Mouse (Mus musculus): Measurements from ENCODE around the gene Neurog3. TPM values are rescaled to one million over a fixed set of nuclear protein-coding genes. Genes with fewer than 3 reads are reported as not detected.

The Neurog3 gene
- not detected for total RNA-seq (2021)
- long read RNA-seq, experiment 1: 0 reads
- long read RNA-seq, experiment 2: 0 reads

GRCm38 (mm10) chr10:62132691-62133281 is at the start of gene Neurog3:
TSS of gene Neurog3 (plus strand) at chr10:62133090.
- peak; percentile 22 for DNase-seq
- H3K4me3 ChIP-seq: peak within 1 kb of the TSS; percentile 19; the same call in 1 of the 2 replicates
- no peak within 1 kb of the TSS for H3K27ac ChIP-seq
- no peak for TF ChIP-seq CTCF (IDR thresholded peaks at IDR 0.05)
- intact Hi-C loops (cut with DNase I): no loop called here

GRCm38 (mm10) chr10:62086044-62086443 is 46.8 kb upstream of the Neurog3 start:
- DNase-seq: no peak
- intact Hi-C loops (cut with DNase I): no loop called here
- no peak for TF ChIP-seq CTCF (IDR thresholded peaks at IDR 0.05)
- Histone ChIP-seq H3K27ac (no peak overlapping the region), H3K4me3 (no peak overlapping the region)

GRCm38 (mm10) chr10:62086826-62087225 is 46.1 kb upstream of the Neurog3 start:
- no peak for TF ChIP-seq CTCF (IDR thresholded peaks at IDR 0.05)
- intact Hi-C loops (cut with DNase I): no loop called here
- no peak for DNase-seq
- no peak overlapping the region for H3K4me3 ChIP-seq
- no peak overlapping the region for H3K27ac ChIP-seq

GRCm38 (mm10) chr10:62088411-62088810 is 44.5 kb upstream of the Neurog3 start:
- no peak for TF ChIP-seq CTCF (IDR thresholded peaks at IDR 0.05)
- intact Hi-C loops (cut with DNase I): no loop called here
- H3K4me3 ChIP-seq: no peak overlapping the region
- H3K27ac ChIP-seq: no peak overlapping the region
- no peak for DNase-seq

GRCm38 (mm10) chr10:62089071-62089470 is 43.8 kb upstream of the Neurog3 start:
- DNase-seq: no peak
- Histone ChIP-seq H3K27ac (no peak overlapping the region), H3K4me3 (no peak overlapping the region)
- intact Hi-C loops (cut with DNase I): no loop called here
- TF ChIP-seq CTCF (IDR thresholded peaks at IDR 0.05): no peak

GRCm38 (mm10) chr10:62089486-62089885 is 43.4 kb upstream of the Neurog3 start:
- no peak for TF ChIP-seq CTCF (IDR thresholded peaks at IDR 0.05)
- intact Hi-C loops (cut with DNase I): no loop called here
- no peak overlapping the region for H3K27ac ChIP-seq
- no peak for DNase-seq
- H3K4me3 ChIP-seq: no peak overlapping the region

- DNase-seq: no peak
- intact Hi-C loops (cut with DNase I): no loop called here
- no peak for TF ChIP-seq CTCF (IDR thresholded peaks at IDR 0.05)
- Histone ChIP-seq H3K27ac (no peak overlapping the region), H3K4me3 (no peak overlapping the region)
These were observed 39.0 kb upstream of the Neurog3 start for GRCm38 (mm10) chr10:62093903-62094302.

GRCm38 (mm10) chr10:62094401-62094800 is 38.5 kb upstream of the Neurog3 start:
- DNase-seq: no peak
- Histone ChIP-seq H3K4me3 (no peak overlapping the region), H3K27ac (no peak overlapping the region)
- intact Hi-C loops (cut with DNase I): no loop called here
- no peak for TF ChIP-seq CTCF (IDR thresholded peaks at IDR 0.05)

- Histone ChIP-seq H3K4me3 (no peak overlapping the region), H3K27ac (no peak overlapping the region)
- no peak for DNase-seq
- TF ChIP-seq CTCF (IDR thresholded peaks at IDR 0.05): no peak
- intact Hi-C loops (cut with DNase I): loop anchor here (5.0 kb wide), 1 partner anchor 263 kb away; no protein-coding TSS in a partner anchor
These were observed 33.0 kb upstream of the Neurog3 start for GRCm38 (mm10) chr10:62099749-62100403.

GRCm38 (mm10) chr10:62101504-62102439 is 31.1 kb upstream of the Neurog3 start:
- intact Hi-C loops (cut with DNase I): loop anchor here (1.0 to 5.0 kb wide), 4 partner anchors 46 to 264 kb away; no protein-coding TSS in a partner anchor
- no peak overlapping the region for H3K4me3 ChIP-seq
- peak; percentile 87 for TF ChIP-seq CTCF (IDR thresholded peaks at IDR 0.05)
- DNase-seq: peak; percentile 74
- no peak overlapping the region for H3K27ac ChIP-seq

- TF ChIP-seq CTCF (IDR thresholded peaks at IDR 0.05): peak; percentile 81
- peak; percentile 68 for DNase-seq
- no peak overlapping the region for H3K4me3 ChIP-seq
- no peak overlapping the region for H3K27ac ChIP-seq
- intact Hi-C loops (cut with DNase I): loop anchor here (1.0 to 5.0 kb wide), 3 partner anchors 78 to 268 kb away; no protein-coding TSS in a partner anchor
These were observed 27.9 kb upstream of the Neurog3 start for GRCm38 (mm10) chr10:62104835-62105576.

GRCm38 (mm10) chr10:62107048-62107447 is 25.8 kb upstream of the Neurog3 start:
- intact Hi-C loops (cut with DNase I): loop anchor here (5.0 kb wide), 1 partner anchor 135 kb away; no protein-coding TSS in a partner anchor
- no peak for TF ChIP-seq CTCF (IDR thresholded peaks at IDR 0.05)
- Histone ChIP-seq H3K4me3 (no peak overlapping the region), H3K27ac (no peak overlapping the region)
- no peak for DNase-seq

All from gastrocnemius, adult 2 months (tissue).